Mouse (Mus musculus): ENCODE measurements around the gene Vps9d1.

GRCm38 (mm10) chr8:123242107-123242923 is 11.8 kb downstream of the Vps9d1 start:
- TF ChIP-seq CTCF (IDR thresholded peaks at IDR 0.05; ENCODE audit: low read depth, low read length) (no peak), POLR2A (IDR thresholded peaks at IDR 0.05; ENCODE audit: extremely low read depth, insufficient read depth, low read length) (no peak)
